Mouse (Mus musculus) thymus, postnatal 0 days (tissue): ENCODE measurements around the gene Rhbdd1. TPM values are rescaled to one million over a fixed set of nuclear protein-coding genes. Genes with fewer than 3 reads are reported as not detected.

Source experiments
- DNase-seq: peaks from one replicate; pipeline ENCODE4 v3.0.0-alpha.2; 2015; ENCODE audit warnings: low spot score
- polyA plus RNA-seq: library from polyadenylated mRNA; unstranded; fragments of >200 nt; fragmentation: Nextera tagmentation; extraction: Ambion mirVana; gene quantifications from 2 replicates; pipeline ENCODE4 v1.2.1, GENCODE M21; 2015

The Rhbdd1 gene
- polyA plus RNA-seq: 7.2 and 7.6 TPM in 2 replicates

- DNase-seq: peak; percentile 98
Observed at GRCm38 (mm10) chr1:82316111-82316745, at the start of gene Rhbdd1. Rhbdd1 (plus strand) TSS chr1:82316452.

DNA sequence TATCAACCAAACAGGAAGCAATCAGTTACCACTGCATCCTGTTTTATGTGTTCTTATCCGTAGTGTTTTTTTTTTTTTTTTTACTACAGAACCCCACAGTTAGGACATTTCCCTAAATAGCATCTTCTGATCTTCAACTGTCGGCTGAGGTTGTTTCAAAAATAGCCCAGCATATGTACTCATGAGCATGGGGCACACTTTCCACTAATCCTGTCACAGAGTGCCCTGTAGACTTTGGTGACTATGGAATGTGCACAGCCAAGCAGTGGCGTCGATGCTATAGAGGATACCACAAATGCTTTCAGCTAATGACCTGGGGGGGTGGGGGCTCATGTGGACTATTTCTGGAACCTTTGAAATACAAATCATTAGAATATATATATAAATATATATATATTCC is 48.7 kb upstream of the Rhbdd1 start:
- no peak for DNase-seq

DNA sequence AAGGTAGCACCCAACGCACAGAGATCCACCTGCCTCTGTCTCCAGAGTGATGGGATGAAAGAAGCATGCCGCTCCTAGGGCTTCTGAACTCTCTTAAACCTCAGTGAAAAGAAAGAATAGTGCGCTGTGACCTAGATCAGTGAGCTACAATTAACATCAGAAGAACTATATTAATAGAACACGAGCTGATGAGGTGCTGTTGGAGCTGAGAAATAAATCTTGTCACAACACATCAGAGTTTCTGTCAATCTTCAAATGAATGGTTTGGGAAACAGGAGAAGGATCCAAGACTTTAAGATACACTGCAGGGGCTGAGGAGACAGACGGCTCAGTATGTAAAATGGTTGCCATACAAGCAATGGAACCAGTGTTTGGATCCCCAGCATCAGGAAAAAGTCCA is 44.0 kb upstream of the Rhbdd1 start:
- DNase-seq: no peak

- DNase-seq: no peak
Observed at GRCm38 (mm10) chr1:82273529-82273928, 42.7 kb upstream of the Rhbdd1 start.

- no peak for DNase-seq
Observed at GRCm38 (mm10) chr1:82274361-82274760, 41.9 kb upstream of the Rhbdd1 start.

DNA sequence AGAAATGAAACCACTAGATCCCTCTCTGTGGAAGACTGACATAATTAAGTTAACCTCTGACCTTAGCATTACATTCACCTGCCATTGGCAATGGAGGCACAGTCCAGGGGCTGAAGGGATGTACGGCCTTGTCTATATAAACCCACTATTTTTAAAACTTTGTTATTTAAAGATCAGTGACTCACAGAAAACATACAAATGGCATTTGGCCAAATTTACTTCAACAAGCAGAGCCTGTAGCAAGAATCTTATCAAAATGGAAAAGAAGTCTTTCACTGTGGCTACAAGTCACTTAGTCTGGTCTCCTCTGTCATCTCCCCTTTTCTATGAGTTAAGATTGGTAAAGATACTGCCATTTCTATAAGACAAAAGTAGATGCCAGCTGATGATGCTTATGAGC is 36.5 kb upstream of the Rhbdd1 start:
- no peak for DNase-seq

DNA sequence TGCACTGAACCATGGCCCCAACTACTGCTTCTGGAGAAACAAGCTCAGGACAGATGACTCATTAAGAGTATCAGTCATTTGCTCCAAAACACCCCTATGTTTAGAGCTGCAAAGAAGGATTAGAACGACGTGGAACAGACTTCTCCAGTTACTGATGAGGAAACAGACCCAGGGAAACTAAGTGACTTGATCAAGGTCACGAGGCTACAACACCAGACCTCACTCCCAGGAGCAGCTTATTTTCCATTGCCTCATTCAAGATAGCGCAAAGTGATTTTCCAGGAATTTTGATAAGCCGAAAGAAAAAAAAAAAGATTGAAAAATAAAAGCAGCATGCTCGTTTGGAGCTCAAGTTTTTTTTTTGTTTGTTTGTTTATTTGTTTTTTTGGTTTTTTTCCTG is 34.4 kb upstream of the Rhbdd1 start:
- DNase-seq: no peak

DNA sequence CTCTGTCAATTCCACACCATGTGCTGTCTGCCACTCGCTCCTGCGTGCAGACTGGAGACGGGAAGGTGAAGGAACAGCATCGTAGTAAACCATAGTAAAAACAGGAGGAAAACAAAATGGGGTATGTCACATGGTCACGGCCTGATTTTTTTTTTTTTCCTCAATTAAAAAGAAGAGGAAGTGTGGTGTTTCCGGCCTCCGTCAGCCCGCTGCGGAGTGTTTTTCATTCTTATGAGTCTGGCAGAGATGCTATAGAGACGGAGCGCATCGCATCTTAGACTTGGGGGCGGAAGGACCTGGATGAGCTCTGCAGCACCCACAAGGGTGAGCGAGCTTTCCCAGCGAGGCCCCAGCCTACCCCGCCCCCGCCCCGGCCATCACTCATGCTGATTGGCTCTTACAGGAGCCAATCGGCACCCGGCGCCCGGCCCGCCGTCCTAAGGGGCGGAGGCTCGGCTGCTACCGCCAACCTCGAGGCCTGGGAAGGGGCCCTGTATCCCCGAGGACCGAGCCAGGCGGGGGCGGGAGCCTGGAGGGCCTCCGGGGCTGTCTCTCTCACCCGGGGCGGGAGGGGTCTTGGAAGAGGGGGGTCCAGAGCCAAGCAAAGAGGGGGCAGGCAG is 33.1 kb upstream of the Rhbdd1 start:
- peak; percentile 89 for DNase-seq

DNA sequence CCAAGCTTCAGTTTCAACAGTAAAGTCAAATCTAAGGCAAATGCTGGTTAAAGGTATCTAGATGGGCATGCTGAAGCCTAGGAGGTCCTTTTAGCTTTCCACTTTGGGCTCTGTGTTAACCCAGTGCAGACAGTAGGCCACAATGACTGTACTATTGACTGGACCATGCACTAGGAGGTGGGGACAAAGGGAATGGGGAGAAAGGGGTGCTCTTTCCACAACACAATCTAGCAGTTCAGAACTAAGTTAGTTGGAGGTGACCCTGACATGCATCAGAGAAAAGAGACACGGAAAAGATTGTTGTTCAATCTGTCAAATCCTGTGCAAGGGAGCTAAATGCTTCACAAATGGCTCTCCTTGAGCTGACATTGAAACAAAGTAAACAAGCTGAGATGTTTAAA is 32.4 kb upstream of the Rhbdd1 start:
- no peak for DNase-seq

GRCm38 (mm10) chr1:82284403-82284802 is 31.8 kb upstream of the Rhbdd1 start:
- no peak for DNase-seq

GRCm38 (mm10) chr1:82285461-82286189 is 30.6 kb upstream of the Rhbdd1 start:
- no peak for DNase-seq

GRCm38 (mm10) chr1:82286190-82287051 is 29.8 kb upstream of the Rhbdd1 start:
- no peak for DNase-seq

DNA sequence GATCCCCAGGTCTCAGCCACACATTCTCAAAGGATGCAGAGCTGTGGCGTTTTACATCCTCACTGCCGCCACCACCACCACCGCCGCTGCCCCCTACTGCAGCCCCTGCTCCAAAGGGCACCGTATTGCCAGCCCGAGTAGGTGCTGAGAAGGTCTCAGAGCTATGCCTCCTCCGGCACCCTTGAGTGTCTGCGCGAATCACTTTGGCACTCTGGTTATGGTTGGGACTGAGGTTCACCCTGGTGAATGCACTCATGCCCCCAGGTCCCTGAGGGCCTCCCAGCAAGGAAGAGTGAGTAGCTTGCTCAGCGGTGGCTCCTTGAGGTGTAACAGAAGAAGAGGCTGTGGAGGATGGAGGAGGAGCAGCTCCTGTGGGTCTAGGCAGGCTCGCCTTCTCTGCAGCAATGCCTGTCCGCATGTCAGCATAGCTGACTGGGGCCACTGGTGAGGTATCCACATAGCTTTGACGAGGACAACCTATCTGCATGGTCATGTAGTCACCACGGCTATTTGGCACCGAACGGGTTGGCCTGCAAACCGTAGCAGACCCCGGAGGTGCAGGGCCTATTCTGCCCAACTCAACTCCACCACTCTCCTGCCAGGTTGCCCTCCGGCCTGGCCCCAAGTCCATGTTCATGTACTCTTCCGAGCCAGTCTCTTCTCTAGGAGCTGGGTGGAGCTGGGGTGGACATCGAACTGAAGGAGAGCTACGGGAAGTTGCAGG is 29.0 kb upstream of the Rhbdd1 start:
- no peak for DNase-seq

DNA sequence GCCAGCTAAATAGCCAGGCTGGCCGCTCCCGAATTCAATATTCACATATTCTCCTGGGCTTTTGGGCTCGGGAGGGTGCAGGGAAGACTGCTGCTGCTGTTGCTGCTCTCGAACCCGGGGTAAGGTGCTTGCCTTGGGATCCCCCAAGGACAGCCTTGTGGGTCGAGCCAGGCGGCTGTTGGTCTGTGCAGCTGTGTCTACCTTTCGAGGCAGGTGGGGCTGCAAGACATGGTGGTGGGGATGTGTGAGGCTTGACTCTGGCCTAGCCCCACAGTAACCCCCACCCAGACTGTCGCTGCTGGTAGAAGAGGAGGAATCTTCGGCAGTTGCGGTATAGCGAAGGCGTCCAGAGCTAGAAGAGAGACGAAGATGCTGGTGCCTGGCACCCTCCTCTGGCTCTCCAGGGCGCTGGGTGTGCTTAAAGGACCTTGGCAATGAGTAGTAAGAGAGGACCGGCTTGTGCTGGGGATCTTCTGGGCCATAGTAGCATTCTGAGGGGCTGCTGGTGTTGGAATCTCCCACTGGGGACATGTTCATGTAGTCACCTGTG is 28.4 kb upstream of the Rhbdd1 start:
- DNase-seq: no peak

DNA sequence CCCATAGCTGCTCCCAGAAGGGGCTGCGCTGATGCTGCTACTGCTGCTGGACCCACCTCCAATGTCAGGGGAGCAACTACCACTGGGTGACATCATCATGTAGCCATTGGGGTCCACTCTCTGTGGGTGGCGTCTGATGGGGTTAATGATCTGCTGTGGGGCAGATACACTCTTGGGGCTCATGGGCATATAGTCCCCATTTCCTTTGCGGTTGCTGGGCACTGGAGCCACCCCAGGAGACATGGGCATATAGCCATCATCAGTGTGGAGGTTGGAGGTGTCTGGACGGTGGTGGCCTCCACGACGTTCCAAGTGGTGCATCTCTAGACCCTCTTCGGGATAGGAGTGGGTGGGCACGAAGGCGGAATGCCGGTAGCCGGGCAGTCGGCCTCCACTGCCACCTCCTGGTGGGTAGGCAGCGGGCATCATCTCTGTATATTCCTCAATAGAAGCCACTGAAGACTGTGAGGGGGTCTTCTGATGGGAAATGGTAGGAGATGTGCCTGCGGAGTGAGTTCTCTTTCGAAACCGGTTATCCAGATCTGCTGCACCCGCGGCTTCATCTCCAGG is 27.7 kb upstream of the Rhbdd1 start:
- no peak for DNase-seq

DNA sequence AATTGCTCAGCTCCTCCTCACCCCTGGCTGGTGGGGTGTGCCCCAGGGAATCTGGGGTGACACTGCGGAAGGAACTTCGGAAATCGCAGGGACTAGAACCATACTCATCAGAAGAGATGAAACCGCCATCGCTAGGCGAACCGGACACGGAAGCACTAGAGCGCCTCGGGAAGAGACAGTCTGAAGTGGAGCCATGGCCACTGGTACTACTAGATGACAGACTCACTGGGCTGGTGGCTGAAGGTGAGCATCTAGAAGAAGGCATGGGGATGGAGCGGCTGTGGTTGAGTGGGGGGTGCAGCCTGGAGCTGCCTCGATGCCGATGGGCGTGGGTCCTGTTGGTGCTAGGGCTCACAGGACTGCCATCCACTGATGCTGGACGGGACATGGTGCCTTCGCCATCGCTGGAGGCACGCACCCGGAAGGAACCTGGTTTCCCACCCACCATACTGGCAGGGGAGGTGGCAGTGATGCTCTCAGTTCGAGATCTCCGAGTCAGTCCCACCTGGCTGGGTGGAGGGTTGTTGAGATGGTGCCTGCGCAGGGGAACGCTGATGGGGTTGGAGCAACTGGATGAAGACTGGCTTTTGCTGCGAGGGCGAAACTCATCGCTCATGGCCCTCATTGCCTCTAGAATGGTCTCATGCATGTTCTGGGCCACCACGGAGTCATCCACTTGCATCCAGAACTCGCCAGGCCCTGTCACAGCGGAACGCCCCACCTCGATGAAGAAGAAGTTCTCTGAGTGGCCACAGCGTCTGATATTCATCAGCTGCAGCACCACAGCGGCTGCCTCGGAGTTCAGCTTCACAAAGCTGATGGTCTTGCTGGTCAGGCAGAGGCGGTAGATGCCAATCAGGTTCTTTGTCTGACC is 26.9 kb upstream of the Rhbdd1 start:
- DNase-seq: no peak

- peak; percentile 20 for DNase-seq
Observed at GRCm38 (mm10) chr1:82289990-82290681, 26.1 kb upstream of the Rhbdd1 start.

- peak; percentile 15 for DNase-seq
Observed at GRCm38 (mm10) chr1:82290723-82291150, 25.5 kb upstream of the Rhbdd1 start.
